Mouse (Mus musculus) lung, postnatal 4 days (tissue): Measurements from ENCODE around the gene Adamtsl5.
"Not testable (repeated sequence)": the region's sequence is repeated elsewhere in the genome, so short reads cannot be mapped to it uniquely, and the experiment has no call there.

Source experiments
- DNase-seq, 2 experiments: peaks; one replicate each; pipeline ENCODE4 v3.0.0; 2021

Gene Adamtsl5

DNA sequence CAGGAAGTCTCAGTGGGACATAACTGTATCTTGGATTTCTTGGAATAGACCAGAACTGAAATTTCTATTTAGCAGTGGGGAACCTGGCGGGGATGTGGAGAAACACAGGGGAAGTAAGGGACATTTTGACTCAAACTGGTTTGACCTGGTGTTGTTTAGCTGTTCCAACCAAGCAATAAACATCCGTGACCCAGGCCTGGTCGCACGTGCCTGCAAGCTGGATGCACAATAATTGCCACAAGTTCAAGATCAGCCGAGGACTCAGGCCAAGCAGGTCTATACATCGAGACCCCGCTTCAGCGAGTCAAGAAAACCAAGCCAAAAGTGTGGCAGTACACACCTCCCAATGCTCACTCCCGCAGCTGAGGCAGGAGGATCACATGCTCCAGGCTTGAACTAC, 23.8 kb upstream of the Adamtsl5 start:
- no peak for DNase-seq

DNA sequence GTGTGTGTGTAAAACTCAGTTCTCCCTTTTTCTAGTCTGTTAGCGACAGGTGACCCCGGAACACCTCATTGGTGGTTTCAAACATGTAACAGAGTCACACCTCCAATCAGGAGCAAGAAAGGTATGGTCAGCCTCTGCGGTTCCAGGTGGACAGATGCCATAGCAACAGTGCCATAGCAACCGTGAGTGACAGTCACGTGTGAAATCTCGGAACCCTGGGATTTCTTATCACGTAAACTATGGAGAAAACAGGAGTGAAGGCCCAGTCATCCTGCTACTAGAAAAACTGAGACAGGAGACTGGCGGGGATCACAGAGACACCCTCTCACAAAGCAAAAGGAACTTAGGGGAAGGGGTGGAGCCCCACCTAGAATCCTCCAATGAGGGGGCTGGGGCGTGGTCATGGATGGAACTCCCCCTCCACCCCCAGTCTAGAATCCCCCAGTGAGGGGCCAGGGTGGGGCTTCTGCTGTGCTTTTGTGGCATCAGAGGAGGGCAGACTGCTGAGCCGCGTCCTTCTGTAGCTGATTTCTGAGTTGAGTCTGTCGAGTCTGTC, 23.3 kb upstream of the Adamtsl5 start:
- DNase-seq: peak; percentile 66 to 75

- no peak for DNase-seq
Measured at GRCm38 (mm10) chr10:80369995-80370747, 22.0 kb upstream of the Adamtsl5 start.

DNA sequence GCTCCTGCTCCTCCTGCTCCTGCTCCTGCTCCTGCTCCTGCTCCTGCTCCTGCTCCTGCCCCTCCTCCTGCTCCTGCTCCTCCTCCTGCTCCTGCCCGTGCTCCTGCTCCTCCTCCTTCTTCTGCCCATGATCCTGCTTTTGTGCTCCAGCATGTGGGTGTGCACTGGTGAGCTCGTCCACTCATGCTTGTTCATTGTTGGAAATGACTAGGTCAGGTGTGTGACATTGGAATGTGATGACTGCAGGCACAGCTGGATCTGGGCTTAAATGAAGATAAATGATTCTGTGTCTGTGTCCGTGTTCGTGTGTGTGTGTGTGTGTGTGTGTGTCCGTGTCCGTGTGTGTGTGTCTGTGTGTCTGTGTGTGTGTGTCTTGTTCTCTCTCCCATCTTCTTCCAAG, 20.2 kb upstream of the Adamtsl5 start:
- DNase-seq: no peak

DNA sequence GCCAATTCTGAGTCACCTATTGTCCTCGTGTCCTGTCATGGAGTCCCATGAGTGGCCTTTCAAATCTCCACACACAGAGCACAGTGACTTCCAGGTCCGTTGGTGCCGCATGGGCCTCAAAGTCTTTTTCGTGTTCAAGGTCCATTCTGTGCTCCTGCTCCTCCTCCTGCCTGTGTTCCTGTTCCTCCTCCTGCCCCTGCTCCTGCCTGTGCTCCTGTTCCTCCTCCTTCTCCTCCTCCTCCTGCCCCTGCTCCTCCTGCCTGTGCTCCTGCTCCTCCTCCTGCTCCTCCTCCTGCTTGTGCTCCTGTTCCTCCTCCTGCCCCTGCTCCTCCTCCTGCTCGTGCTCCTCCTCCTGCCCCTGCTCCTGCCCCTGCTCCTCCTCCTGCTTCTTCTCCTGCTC, 19.7 kb upstream of the Adamtsl5 start:
- no peak for DNase-seq

- no peak for DNase-seq
Measured at GRCm38 (mm10) chr10:80365736-80366135, 17.5 kb upstream of the Adamtsl5 start.

- no peak for DNase-seq
Measured at GRCm38 (mm10) chr10:80363734-80364133, 15.5 kb upstream of the Adamtsl5 start.

GRCm38 (mm10) chr10:80357994-80358639, 9.9 kb upstream of the Adamtsl5 start:
- DNase-seq: peak; percentile 43 to 61

- no peak for DNase-seq
Measured at GRCm38 (mm10) chr10:80357336-80357735, 9.1 kb upstream of the Adamtsl5 start.

- DNase-seq: no peak
Measured at GRCm38 (mm10) chr10:80356737-80357136, 8.5 kb upstream of the Adamtsl5 start.

DNA sequence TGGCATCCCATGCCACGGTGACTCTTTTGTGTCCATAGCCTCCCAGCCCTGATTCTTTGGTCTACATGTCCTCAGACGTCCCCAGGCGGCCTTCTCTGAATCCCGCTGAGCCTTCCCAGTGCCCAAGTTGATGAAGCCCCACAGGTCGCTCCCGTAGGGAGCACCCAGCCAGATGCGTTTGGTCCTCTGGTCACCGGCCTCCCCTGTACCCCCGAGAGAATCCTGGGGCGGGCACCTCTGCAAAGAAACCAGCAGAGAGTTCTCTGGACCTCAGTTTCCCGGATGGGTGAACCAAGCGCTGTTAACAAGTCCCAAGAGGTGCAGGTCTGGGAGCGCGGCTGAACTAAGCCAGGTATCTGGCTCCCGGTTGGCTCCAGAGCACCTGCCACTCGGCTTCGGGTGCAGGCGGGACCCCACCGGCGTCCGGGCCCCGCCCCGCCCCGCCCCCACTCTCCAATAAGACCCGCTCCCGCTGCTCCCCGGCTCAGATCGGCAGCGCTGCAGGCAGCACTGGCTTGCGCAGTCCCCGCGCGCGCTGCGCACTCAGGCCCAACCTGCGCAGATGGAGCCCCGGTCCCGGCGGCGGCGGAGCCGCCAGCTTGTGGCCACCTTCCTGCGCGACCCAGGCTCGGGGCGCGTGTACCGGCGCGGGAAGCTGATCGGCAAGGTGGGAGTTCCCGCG, 7.9 kb upstream of the Adamtsl5 start, which contains the start of gene Plk5:
TSS of gene Plk5 (plus strand) at position 459 of the 682 bp plus-strand sequence.
- no peak for DNase-seq

DNA sequence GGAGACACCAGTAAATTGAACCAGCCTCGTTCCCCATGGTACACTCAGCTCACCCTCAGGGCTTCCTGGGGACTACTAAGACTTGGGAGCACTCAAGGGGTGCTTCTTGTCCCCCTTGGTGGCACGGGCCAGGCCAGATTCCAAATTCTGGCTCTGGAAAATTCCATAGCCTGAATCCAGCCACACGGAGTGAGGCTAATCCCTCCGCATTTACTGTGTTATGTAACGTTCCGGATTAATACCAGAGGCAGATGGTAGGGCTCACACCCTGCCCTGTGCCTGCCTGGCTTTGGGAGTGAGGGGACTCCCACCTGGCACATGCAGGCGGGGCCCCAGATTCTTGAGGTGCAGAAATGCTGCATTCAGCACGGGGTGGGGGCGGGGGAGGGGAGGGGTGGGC, 7.2 kb upstream of the Adamtsl5 start:
- no peak for DNase-seq

DNA sequence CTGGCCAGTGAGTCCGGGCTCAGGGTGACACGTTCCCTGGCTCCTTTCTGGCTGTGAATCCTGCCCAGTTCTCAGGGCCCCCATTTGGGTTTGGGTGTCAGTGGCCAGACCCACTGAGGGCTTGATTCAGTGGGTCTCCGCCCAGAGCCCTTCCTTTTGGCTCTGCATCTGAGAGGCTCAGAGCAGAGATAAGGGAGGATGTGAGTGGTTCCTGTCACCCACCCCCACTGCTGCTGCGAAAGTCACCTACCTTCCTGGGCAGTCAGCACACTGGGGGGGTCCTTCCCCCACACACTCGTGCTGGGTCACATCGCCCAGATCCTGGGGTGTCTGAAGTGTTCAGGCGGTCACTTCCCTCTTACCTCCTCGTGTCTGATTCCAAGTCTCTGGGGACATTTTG, 4.5 kb upstream of the Adamtsl5 start:
- no peak for DNase-seq

GRCm38 (mm10) chr10:80351896-80352295, 3.7 kb upstream of the Adamtsl5 start:
- no peak for DNase-seq

DNA sequence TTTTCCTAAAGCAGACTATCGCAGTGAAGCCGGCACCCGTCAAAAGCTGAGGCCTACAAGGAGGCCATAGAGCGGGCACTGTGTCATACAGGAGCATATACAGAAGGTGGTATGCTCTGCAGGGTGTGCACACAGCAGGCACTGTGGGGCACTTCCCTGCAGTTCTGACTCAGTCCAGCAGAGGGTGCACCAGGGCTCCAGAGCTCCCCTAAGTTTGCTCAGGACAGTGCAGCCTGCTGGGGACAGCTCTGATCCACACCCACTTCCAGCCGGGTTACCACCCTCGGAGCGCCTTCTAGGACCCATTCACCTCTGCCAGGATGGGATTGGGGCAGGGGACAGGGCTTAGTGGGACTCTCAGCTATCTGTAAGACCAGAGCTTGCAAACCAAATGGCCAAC, 2.1 kb upstream of the Adamtsl5 start:
- peak; percentile 85 to 91 for DNase-seq

DNA sequence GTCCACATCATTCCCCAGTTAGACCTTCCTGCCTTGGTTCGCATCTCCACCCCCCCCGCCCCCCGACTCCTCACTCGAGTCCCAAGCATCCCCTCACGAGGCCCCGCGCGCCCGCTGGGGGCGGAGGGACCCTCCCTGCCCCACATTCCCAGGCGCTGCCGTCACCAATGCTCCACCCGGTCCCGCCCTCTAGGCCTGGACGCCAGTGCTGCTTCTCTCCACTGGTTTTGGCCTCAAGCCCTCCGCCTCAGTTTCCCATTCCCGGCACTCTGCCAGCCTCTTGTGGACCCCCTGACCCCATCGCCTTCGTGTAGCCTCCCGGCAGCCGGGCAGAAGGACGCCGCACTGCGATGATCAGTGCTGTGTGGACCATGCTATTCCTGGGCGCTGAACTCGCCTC, 769 bp upstream of the Adamtsl5 start:
- peak in 1 of 2 experiments; percentile 58 for DNase-seq

- DNase-seq: no peak
Measured at GRCm38 (mm10) chr10:80347514-80347967, 671 bp downstream of the Adamtsl5 start.

DNA sequence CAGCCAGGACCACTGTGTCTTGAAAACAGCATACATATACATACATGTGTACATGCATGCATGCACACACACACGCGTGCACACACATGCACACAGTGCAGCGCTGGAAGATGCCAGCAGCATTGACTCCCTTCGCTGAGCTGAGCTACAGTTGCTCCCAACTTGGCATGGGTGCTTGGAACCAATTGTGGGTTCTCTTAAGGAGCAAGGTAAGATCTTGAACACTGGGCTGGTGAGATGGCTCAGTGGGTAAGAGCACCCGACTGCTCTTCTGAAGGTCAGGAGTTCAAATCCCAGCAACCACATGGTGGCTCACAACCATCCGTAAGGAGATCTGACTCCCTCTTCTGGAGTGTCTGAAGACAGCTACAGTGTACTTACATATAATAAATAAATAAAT, 2.3 kb downstream of the Adamtsl5 start:
- not testable (repeated sequence) for DNase-seq

DNA sequence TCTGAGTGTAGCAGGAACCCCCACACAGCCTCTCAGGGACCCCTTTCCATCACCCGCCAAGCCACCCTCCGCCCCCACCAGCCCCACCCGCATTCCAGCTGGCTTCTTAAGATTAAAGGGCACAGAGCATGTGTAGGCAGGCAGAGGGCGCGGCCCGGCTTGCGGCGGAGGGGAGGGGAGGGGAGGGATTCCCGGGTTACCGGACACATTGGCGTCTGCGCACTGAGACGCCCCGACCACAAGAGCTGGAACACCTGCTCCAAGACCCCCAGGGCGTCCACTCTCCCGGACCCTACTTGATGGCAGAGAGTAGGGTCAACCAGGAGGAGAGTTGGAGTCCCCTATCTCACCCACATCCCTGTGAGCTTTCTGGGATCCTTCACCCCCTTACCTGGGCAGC, 3.1 kb downstream of the Adamtsl5 start:
- DNase-seq: peak in 1 of 2 experiments; percentile 45

DNA sequence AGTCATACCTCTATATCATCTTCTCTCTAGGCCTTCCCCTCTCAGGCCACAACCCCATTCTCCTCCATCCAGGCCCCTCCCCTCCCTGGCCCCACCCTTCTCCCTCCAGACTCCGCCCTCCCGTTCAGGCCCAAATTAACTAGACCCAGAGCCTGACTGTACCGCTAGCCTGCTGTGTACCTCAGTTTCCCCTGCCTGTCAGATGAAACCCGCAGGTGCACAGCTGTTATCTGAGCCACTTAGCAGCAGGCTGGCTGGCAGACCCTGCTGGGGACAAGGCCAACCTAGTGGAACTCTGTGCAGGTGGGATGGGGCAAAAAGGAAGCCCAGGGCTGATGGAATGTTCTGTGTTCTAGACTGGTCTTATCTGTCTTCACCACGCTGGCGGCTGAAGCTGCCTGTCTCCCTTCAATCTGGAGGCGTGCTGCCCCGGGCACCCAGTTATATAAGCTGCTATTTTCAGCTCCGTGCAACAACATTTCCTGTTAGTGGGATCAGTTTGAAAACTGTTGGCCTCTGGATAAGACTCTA, 4.0 kb downstream of the Adamtsl5 start:
- DNase-seq: no peak

DNA sequence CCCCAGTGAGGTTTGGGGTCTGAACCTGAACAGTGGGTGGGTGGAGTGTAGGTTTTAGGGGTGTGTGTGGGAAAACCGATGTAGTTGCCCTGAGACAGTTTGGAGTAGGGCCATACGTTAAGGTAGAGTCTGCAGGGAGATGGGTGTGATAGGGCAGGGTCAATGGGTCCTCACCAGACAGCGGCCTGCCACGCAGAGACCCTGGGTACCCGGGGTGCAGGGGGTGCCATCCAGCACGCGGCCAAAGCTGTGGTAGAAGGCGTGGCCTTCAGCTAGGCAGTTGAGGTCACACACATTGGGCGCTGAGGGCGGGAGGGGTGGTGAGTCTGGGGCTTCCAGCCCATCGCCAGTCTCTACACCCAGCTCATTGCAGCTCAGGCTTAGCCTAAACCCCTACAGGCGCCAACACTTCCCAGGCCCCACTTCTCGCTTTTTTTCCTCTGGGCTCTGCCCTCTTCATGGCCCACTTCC, 4.8 kb downstream of the Adamtsl5 start:
- no peak for DNase-seq

- DNase-seq: peak; percentile 62 to 76
Measured at GRCm38 (mm10) chr10:80342749-80343424, 5.3 kb downstream of the Adamtsl5 start.
